Mouse (Mus musculus): ENCODE data around the gene Speer4f1. TPM values are rescaled to one million over a fixed set of nuclear protein-coding genes. Genes with fewer than 3 reads are reported as not detected.

The Speer4f1 gene
- polyA plus RNA-seq, 1 experiment from 2014 or later = 0.11 TPM

Other genes with a start within 250 kb of the Speer4f1 start
- gene Speer4f2, start 102.9 kb upstream of the Speer4f1 start, polyA plus RNA-seq (2014; fragmentation: Nextera tagmentation; extraction: Ambion mirVana) = not detected in 2 replicates
- gene Sema3c, start 98.2 kb downstream of the Speer4f1 start, polyA plus RNA-seq (2014; fragmentation: Nextera tagmentation; extraction: Ambion mirVana) = 18.8 and 20.5 TPM in 2 replicates